Mouse (Mus musculus): ENCODE measurements around the gene Pitpnc1. TPM values are rescaled to one million over a fixed set of nuclear protein-coding genes. Genes with fewer than 3 reads are reported as not detected.

Pitpnc1 gene
- polyA plus RNA-seq, 1 experiment from 2014 or later, result 38.1 TPM

- 63% methylated on average over 14 of the region's 14 CpGs for WGBS
- DNase-seq (ENCODE audit: low spot score) (no peak), ATAC-seq (ENCODE audit: insufficient read depth, low FRiP score, low TSS enrichment) (no peak)
- Histone ChIP-seq H3K27ac (ENCODE audit: low read depth, low read length) (peak overlapping the region; percentile 40), H3K4me3 (ENCODE audit: low read depth, low read length) (no peak overlapping the region), H3K9me3 (ENCODE audit: control insufficient read depth, low read length) (no peaks in the 10 kb centered on the region), H3K4me2 (ENCODE audit: low read depth) (no peak overlapping the region), H3K9ac (ENCODE audit: low read length) (no peak overlapping the region), H3K36me3 (ENCODE audit: control insufficient read depth, insufficient read depth, low read length) (no peaks in the 10 kb centered on the region), H3K27me3 (ENCODE audit: control insufficient read depth, insufficient read depth, low read length) (no peaks in the 10 kb centered on the region), H3K4me1 (ENCODE audit: control insufficient read depth, insufficient read depth, low read length) (peaks cover 24% of the 10 kb centered on the region)
Measured at GRCm38 (mm10) chr11:107417041-107417583, 53.4 kb downstream of the Pitpnc1 start.

GRCm38 (mm10) chr11:107416561-107416926 is 54.0 kb downstream of the Pitpnc1 start:
- Histone ChIP-seq H3K27me3 (ENCODE audit: control insufficient read depth, insufficient read depth, low read length) (no peaks in the 10 kb centered on the region), H3K4me3 (ENCODE audit: low read depth, low read length) (no peak overlapping the region), H3K9me3 (ENCODE audit: control insufficient read depth, low read length) (no peaks in the 10 kb centered on the region), H3K4me1 (ENCODE audit: control insufficient read depth, insufficient read depth, low read length) (peaks cover 24% of the 10 kb centered on the region), H3K9ac (ENCODE audit: low read length) (0 out of 2 replicates have a peak overlapping the region, but pooled peaks have one; percentile 10), H3K4me2 (ENCODE audit: low read depth) (no peak overlapping the region), H3K27ac (ENCODE audit: low read depth, low read length) (peak overlapping the region; percentile 74), H3K36me3 (ENCODE audit: control insufficient read depth, insufficient read depth, low read length) (no peaks in the 10 kb centered on the region)
- 16% methylated on average over 4 of the region's 4 CpGs for WGBS
- peak; percentile 58; the same call in 1 of the 2 replicates for ATAC-seq (ENCODE audit: insufficient read depth, low FRiP score, low TSS enrichment)
- DNase-seq (ENCODE audit: low spot score), result peak; percentile 53

GRCm38 (mm10) chr11:107415901-107416560 is 54.5 kb downstream of the Pitpnc1 start:
- Histone ChIP-seq H3K27ac (ENCODE audit: low read depth, low read length) (peak overlapping the region; percentile 74), H3K4me2 (ENCODE audit: low read depth) (no peak overlapping the region), H3K9ac (ENCODE audit: low read length) (0 out of 2 replicates have a peak overlapping the region, but pooled peaks have one; percentile 10), H3K27me3 (ENCODE audit: control insufficient read depth, insufficient read depth, low read length) (no peaks in the 10 kb centered on the region), H3K36me3 (ENCODE audit: control insufficient read depth, insufficient read depth, low read length) (no peaks in the 10 kb centered on the region), H3K9me3 (ENCODE audit: control insufficient read depth, low read length) (no peaks in the 10 kb centered on the region), H3K4me1 (ENCODE audit: control insufficient read depth, insufficient read depth, low read length) (peaks cover 24% of the 10 kb centered on the region), H3K4me3 (ENCODE audit: low read depth, low read length) (no peak overlapping the region)
- DNase-seq (ENCODE audit: low spot score) (no peak), ATAC-seq (ENCODE audit: insufficient read depth, low FRiP score, low TSS enrichment) (no peak)
- 48% methylated on average over 10 of the region's 10 CpGs for WGBS

- Histone ChIP-seq H3K4me3 (ENCODE audit: low read depth, low read length) (no peak overlapping the region), H3K4me2 (ENCODE audit: low read depth) (no peak overlapping the region), H3K27me3 (ENCODE audit: control insufficient read depth, insufficient read depth, low read length) (no peaks in the 10 kb centered on the region), H3K4me1 (ENCODE audit: control insufficient read depth, insufficient read depth, low read length) (peaks cover 24% of the 10 kb centered on the region), H3K27ac (ENCODE audit: low read depth, low read length) (no peak overlapping the region), H3K9ac (ENCODE audit: low read length) (no peak overlapping the region), H3K36me3 (ENCODE audit: control insufficient read depth, insufficient read depth, low read length) (no peaks in the 10 kb centered on the region), H3K9me3 (ENCODE audit: control insufficient read depth, low read length) (no peaks in the 10 kb centered on the region)
- DNase-seq (ENCODE audit: low spot score) (no peak), ATAC-seq (ENCODE audit: insufficient read depth, low FRiP score, low TSS enrichment) (no peak)
- 82% methylated on average over 11 of the region's 11 CpGs for WGBS
Measured at GRCm38 (mm10) chr11:107414996-107415747, 55.3 kb downstream of the Pitpnc1 start.

- Histone ChIP-seq H3K4me3 (ENCODE audit: low read depth, low read length) (no peak overlapping the region), H3K36me3 (ENCODE audit: control insufficient read depth, insufficient read depth, low read length) (no peaks in the 10 kb centered on the region), H3K4me2 (ENCODE audit: low read depth) (peak overlapping the region; percentile 31), H3K9me3 (ENCODE audit: control insufficient read depth, low read length) (no peaks in the 10 kb centered on the region), H3K4me1 (ENCODE audit: control insufficient read depth, insufficient read depth, low read length) (peaks cover 24% of the 10 kb centered on the region), H3K27ac (ENCODE audit: low read depth, low read length) (peak overlapping the region; percentile 67), H3K27me3 (ENCODE audit: control insufficient read depth, insufficient read depth, low read length) (no peaks in the 10 kb centered on the region), H3K9ac (ENCODE audit: low read length) (peak overlapping the region; percentile 16; the same call in 1 of the 2 replicates)
- under 1% methylated on average over 14 of the region's 14 CpGs for WGBS
- DNase-seq (ENCODE audit: low spot score) (peak; percentile 77), ATAC-seq (ENCODE audit: insufficient read depth, low FRiP score, low TSS enrichment) (peak; percentile 56)
Measured at GRCm38 (mm10) chr11:107413251-107413655, 57.2 kb downstream of the Pitpnc1 start.

GRCm38 (mm10) chr11:107412128-107412527 is 58.4 kb downstream of the Pitpnc1 start:
- no peak overlapping the region for H3K9ac ChIP-seq (ENCODE audit: low read length)
- H3K9me3 ChIP-seq (ENCODE audit: control insufficient read depth, low read length), result no peaks in the 10 kb centered on the region
- no peaks in the 10 kb centered on the region for H3K36me3 ChIP-seq (ENCODE audit: control insufficient read depth, insufficient read depth, low read length)
- DNase-seq (ENCODE audit: low spot score), result no peak
- no peak for ATAC-seq (ENCODE audit: insufficient read depth, low FRiP score, low TSS enrichment)
- H3K4me2 ChIP-seq (ENCODE audit: low read depth), result no peak overlapping the region
- peaks cover 24% of the 10 kb centered on the region for H3K4me1 ChIP-seq (ENCODE audit: control insufficient read depth, insufficient read depth, low read length)
- H3K4me3 ChIP-seq (ENCODE audit: low read depth, low read length), result no peak overlapping the region
- WGBS, result 82% methylated on average over 4 of the region's 4 CpGs
- H3K27me3 ChIP-seq (ENCODE audit: control insufficient read depth, insufficient read depth, low read length), result no peaks in the 10 kb centered on the region
- H3K27ac ChIP-seq (ENCODE audit: low read depth, low read length), result no peak overlapping the region

GRCm38 (mm10) chr11:107411576-107411975 is 58.9 kb downstream of the Pitpnc1 start:
- ATAC-seq (ENCODE audit: insufficient read depth, low FRiP score, low TSS enrichment) (no peak), DNase-seq (ENCODE audit: low spot score) (no peak)
- H3K27ac ChIP-seq (ENCODE audit: low read depth, low read length), result no peak overlapping the region
- no peaks in the 10 kb centered on the region for H3K36me3 ChIP-seq (ENCODE audit: control insufficient read depth, insufficient read depth, low read length)
- peaks cover 21% of the 10 kb centered on the region for H3K4me1 ChIP-seq (ENCODE audit: control insufficient read depth, insufficient read depth, low read length)
- no peak overlapping the region for H3K9ac ChIP-seq (ENCODE audit: low read length)
- H3K4me2 ChIP-seq (ENCODE audit: low read depth), result no peak overlapping the region
- no peaks in the 10 kb centered on the region for H3K9me3 ChIP-seq (ENCODE audit: control insufficient read depth, low read length)
- no peak overlapping the region for H3K4me3 ChIP-seq (ENCODE audit: low read depth, low read length)
- 80% methylated on average over 9 of the region's 9 CpGs for WGBS
- H3K27me3 ChIP-seq (ENCODE audit: control insufficient read depth, insufficient read depth, low read length), result no peaks in the 10 kb centered on the region

- Histone ChIP-seq H3K4me3 (ENCODE audit: low read depth, low read length) (no peak overlapping the region), H3K4me2 (ENCODE audit: low read depth) (no peak overlapping the region), H3K27me3 (ENCODE audit: control insufficient read depth, insufficient read depth, low read length) (no peaks in the 10 kb centered on the region), H3K27ac (ENCODE audit: low read depth, low read length) (no peak overlapping the region), H3K4me1 (ENCODE audit: control insufficient read depth, insufficient read depth, low read length) (peaks cover 21% of the 10 kb centered on the region), H3K9me3 (ENCODE audit: control insufficient read depth, low read length) (no peaks in the 10 kb centered on the region), H3K9ac (ENCODE audit: low read length) (no peak overlapping the region), H3K36me3 (ENCODE audit: control insufficient read depth, insufficient read depth, low read length) (no peaks in the 10 kb centered on the region)
- DNase-seq (ENCODE audit: low spot score), result no peak
- no peak for ATAC-seq (ENCODE audit: insufficient read depth, low FRiP score, low TSS enrichment)
- 90% methylated on average over 7 of the region's 7 CpGs for WGBS
Measured at GRCm38 (mm10) chr11:107410804-107411203, 59.7 kb downstream of the Pitpnc1 start.

All from neural tube, embryonic 11.5 days (tissue).